Mouse (Mus musculus) thymus, postnatal 36 days (tissue): ENCODE results near the gene Arsk.

Experiments used
- DNase-seq, 2 experiments: peaks; one replicate each; pipeline ENCODE4 v3.0.0; 2022; ENCODE audit warnings: mixed read lengths in 2 of 2

The Arsk gene

DNA sequence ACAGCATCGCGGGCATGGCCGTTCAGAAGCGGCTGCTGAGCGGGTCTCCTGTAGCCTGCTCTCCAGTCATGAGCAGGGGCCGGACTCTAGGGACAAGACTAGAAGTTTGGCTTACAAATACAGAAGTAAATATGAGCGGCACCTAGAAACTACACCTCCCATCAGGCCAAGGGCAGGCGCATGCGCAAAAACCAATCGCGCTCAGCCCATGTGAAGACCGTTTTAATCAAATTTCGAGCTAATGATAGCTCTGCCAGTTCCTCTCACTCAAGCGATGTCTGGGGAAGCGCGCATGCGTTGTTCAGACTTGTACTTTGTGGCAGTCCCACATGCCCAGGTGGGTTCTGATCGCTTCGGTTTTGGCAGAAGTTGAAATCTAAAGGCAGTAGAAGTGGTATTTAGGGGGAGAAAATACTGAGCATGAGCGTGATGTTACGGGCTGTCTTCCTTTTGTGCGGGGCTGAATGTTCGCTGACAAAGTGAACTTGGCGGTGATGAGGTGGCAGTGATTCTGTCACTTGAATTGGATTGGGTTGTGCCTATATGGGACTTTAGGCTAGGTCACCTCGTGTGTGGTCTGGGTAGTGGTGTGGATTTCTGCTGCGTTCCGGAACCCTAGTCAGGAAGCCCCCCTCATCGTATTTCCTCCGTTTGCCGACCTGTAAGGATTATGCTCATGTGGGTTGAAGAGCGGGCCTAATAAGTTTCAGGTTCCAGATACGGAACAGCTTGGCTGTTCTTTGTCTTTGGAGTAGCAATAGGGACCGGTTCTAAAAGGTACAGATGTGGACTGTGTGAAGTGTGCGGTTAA, at the start of gene Arsk, which contains the start of gene Ttc37:
Gene Arsk (minus strand): TSS at position 168 of the 811 bp plus-strand sequence.
Gene Ttc37 (plus strand): TSS at position 242 of the 811 bp plus-strand sequence.
- peak; percentile 89 to 92 for DNase-seq

DNA sequence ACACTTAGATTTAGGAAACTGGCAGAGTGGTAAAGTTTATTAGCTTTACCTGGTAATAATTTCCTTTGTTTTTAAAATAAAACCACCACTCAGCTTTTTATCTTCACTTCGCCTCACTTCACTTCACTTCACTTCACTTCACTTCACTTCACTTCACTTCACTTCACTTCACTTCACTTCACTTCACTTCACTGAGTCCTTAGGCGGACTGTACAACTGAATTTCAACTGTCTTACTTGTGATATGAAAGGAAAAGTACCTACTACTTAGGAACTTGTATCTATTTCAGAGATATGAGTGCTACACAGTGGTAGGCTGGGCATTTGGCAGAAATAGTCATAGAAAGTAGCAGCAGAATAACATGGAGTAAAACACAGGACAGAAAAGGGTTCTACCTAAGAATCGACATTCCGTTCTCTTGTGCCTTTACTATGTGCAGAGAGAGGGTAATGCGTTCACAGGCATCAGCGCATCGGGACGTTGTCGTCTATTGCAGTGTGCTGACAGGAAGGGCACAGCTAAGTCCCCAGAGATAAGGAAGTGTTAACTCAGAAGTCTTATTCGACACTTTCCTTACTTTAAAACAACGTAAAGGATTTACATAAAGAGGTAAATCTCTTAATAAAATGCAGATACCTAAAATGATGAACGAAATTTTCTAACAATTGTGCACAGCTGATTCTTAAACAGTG, 42.8 kb upstream of the Arsk start:
- DNase-seq: no peak

- no peak for DNase-seq
Observed at GRCm38 (mm10) chr13:76138862-76139261, 40.4 kb upstream of the Arsk start.

DNA sequence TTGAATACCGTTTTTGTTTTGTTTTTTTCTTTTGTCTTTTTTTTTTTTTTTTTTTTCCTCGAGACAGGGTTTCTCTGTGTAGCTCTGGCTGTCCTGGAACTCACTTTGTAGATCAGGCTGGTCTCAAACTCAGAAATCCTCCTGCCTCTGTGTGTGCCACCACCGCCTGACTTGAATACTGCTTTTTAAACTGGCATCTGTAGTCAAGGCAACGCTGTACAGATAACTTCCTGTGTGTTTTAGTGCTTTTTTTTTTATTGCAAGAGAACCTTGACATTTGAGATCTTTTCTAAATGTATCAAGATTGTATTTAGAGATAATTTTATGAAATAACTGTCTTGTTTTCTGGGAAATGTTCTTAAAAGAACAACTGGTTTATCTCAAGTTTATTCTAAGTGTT, 34.0 kb upstream of the Arsk start:
- no peak for DNase-seq

- DNase-seq: no peak
Observed at GRCm38 (mm10) chr13:76128799-76129198, 30.3 kb upstream of the Arsk start.

GRCm38 (mm10) chr13:76109069-76109824, 10.8 kb upstream of the Arsk start:
- no peak for DNase-seq

GRCm38 (mm10) chr13:76101989-76102388, 3.5 kb upstream of the Arsk start:
- DNase-seq: no peak

DNA sequence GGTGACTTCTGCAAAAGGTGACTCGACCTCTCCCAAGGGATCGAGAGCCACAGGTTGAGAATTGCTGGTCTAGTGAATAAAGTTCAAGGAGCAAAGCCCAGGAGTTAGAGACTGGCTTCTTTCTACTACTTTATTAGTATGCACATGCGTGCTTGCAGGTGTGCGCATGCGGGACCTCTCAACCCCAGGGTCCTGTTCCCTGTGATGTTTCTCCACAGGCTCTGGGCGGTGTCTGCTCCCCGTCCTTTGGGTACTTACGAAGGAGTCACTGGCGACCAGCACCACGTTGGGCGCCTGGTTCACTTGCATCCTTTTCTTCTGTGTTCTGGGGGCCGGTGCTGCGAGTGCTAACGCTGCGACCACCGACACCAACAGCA, 356 bp downstream of the Arsk start:
- no peak for DNase-seq

DNA sequence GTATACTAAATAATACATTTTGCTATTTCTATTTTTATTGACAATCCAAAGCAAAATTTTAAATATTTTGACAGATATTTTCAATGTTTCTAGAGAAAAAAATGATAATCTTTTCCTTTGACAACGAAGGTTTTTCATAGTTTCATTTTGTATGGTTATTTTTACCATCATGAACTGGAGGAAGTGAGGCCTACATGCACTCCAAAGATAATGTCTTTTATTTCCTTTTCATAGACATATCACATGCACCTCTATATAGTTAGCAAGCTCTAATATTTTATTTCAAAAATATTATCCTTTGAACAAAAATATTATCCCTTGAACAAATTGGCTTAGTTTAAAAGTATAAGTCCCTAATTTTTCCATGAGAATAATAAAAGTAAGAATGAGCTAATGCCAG, 24.1 kb downstream of the Arsk start:
- no peak for DNase-seq

DNA sequence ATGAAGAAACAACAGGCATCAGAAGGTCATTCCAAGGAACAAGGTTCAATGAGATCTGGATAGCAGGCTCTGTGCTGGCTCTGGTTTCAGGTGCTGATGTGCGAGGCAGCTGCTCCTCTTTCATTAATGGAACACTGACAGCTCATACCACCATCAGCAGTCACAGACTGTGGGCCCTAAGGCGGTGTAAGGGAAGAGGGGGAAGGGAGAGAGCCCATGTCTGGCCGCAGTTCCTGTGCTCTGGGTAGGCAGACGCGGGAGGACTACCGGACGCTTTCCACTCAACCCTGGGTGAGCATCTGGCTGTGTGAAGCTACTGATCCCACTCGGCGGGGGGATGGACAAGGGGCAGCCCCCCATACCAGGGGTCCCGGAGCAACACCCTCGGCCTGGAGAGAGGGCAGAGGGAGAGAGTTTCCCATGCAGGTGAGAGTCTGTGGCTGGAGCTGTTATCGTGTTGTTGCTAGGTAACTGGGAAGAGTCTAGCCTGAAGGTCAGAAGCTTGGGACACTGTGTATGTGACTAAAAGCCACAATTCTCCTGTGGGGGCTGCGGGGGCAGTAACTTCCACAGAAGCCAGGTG, 34.0 kb downstream of the Arsk start:
- no peak for DNase-seq

DNA sequence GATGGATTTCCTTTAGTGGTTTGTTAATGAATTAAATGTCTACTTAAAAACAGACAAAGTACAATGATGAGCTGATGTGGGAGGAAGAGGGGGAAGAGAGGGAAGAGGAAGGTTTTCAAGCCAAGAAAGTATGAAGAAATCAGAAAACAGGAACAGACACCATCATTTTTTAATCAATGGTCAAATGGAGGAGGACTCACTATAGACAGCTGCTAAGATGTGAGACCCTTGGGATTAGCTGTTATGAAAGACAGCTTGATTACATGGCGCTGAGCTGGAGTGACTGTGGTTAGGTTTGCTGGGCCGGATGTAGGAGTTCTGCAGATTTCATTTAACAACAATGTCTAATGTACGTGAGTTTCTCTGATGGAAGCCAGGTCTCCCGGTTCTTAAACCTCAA, 34.9 kb downstream of the Arsk start:
- no peak for DNase-seq

DNA sequence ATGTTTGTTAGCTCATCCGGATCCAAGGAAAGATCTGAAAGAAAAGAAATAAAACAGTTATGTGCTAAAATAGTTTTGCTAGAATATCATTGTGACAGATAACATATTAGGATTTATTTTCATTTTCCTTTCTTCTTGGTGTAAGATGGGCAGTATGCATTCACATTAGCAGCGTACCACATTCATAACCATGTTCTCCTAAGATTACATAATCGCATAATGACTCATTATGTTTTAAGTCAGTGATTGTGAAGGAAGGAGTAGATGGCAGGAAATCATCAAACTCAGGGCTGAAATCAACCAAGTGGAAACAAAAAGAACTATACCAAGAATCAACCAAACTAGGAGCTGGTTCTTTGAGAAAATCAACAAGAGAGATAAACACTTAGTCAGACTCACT, 35.9 kb downstream of the Arsk start:
- no peak for DNase-seq

DNA sequence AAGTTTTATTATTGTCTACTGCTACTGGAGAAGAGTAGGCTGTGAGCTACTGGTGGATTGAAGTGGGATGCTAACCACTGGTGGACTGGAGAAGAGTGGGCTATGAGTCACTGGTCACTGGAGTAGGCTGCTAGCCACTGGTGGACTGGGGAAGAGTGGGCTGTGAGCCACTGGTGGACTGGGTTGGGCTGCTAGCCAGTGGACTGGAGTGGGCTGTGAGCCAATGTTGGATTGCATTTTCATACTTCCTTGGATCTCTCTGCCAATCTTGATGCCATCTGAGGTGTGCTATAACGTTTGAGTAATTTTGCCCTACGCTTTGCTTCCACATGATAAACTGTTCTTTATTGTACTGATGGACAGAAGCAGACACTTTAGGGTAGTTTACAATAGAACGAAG, 36.3 kb downstream of the Arsk start:
- DNase-seq: no peak

GRCm38 (mm10) chr13:76059591-76059990, 38.9 kb downstream of the Arsk start:
- DNase-seq: no peak

DNA sequence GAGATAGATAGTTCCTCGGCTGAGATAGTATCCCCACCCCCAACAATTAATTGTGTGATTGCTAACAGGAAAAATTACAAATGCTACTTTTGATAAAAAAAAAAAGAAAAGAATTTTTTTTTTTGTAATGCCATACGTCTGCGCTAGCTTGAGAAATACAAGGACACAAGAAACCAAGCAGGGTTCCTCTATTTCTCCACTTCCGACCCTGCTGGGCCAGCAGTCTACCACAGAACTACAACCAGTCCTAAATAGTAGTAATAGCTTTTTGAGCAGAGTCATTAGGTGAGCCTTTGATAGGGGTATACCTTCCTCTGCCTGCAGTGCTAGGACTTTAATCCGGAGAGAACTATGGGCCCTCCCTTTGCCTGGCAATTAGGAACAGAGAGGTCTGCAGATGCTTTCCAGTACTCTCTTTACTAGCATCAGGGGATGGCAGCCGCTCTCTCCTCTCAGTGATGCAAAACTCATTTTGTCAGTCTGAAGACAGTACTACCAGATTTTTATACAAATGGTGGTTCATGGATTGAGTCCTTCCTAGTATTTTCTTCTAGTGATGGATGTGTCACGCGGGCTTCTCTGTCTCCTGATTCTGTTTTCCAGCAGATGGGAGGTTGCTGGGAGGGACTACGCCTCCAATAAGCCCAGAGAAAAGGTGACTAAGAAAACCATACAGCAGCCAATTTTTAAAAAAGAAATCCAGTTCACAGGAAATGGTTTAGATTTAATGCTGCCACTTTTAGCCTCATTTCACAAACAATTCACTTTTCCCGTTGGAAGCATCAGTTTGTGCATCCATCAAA, 41.0 kb downstream of the Arsk start:
- no peak for DNase-seq

DNA sequence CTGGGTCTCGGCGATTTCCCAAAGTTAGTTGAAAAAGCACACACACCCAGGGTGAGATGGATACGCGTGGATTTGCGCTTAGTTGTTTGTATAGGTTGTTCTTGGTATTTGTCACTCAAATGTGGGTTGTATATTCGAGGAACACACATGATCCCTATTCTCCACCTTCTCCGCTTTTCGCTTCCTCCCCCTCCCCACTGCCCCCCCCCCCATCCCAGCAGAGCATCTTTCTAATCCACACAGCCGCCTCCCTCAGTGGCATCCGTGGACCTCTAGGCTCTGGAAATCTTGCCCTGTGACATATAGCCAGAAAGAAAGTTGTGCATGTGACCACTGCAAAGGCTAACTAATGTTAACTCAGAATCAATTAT, 41.6 kb downstream of the Arsk start, which contains the start of gene Gpr150:
Gene Gpr150 (minus strand): TSS at position 101 of the 371 bp plus-strand sequence.
- no peak for DNase-seq

- peak; percentile 56 to 63 for DNase-seq
Observed at GRCm38 (mm10) chr13:76056261-76056724, 42.2 kb downstream of the Arsk start.

- peak; percentile 4 to 12 for DNase-seq
Observed at GRCm38 (mm10) chr13:76055391-76056232, 42.8 kb downstream of the Arsk start.

DNA sequence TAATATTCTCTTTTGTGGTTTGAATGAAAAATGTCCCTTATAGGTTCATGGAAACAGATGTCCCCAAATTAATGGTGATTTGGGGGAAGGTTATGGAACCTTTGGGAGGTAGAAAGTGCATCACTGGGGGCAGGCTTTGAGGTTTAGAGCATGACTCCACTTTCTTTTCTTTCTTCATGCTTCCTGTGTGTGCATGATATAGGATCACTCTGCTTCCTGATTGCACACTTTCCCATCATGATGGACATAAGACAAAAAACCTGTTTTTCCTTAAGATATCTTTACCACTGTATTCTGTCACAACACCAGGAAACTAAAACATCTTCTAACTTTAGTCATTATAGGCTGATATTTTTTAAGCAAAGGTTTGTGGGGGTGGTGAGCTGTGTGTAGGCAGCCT, 53.5 kb downstream of the Arsk start:
- DNase-seq: no peak

DNA sequence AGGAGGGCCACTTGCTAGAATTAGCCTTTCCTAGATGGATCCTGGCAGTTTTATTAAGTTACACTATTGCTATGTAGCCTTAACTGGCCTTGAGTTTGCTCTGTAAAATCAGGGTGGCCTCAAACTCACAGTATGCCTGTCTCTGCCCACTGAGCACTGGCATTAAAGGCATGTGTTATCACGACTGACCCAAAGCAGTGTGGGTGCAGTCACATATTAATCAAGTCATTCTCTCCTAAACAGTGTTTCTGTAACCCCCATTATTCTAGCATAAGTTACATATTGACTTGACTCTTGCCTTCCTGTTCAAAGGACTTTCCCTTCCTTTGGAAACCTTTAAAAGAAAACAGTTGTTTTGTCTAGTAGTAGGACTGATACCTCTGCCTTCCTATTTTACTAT, 56.0 kb downstream of the Arsk start:
- no peak for DNase-seq

- DNase-seq: no peak
Observed at GRCm38 (mm10) chr13:76024588-76024987, 73.9 kb downstream of the Arsk start.
